Mouse (Mus musculus) spleen, postnatal 4 days (tissue): ENCODE data around the gene Rilp.

Experiments
- DNase-seq, 2 experiments: peaks; one replicate each; pipeline ENCODE4 v3.0.0; 2022; ENCODE audit warnings: low spot score in 2 of 2

The Rilp gene

DNA sequence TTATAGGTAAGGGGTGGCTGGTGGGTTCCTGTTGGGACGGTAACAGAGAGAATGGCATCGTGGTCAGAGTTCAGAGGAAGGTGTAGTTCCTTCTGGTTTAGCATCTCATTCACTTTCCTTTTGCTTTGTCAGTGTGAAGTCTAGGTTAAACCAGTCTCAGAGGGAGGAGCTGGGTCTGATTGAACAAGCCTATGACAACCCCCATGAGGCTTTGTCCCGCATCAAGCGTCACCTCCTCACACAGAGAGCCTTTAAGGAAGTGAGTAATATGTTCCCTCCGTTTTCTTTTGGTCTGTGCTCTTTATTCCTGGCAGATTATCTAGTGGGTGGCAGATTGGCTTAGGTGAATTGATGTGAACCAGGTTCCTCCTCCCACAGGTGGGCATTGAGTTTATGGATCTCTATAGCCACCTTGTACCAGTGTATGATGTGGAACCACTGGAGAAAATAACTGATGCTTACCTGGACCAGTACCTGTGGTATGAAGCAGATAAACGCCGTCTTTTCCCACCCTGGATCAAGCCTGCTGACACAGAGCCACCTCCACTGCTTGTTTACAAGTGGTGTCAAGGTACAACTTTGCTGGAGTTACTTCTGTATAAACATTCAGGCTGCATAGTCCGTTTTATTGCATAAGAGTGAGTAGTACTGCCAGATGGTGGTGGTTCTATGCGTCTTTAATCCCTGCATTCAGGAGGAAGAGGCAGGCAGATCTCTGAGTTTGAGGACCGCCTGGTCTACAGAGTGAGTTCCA is 15.4 kb upstream of the Rilp start:
- no peak for DNase-seq

DNA sequence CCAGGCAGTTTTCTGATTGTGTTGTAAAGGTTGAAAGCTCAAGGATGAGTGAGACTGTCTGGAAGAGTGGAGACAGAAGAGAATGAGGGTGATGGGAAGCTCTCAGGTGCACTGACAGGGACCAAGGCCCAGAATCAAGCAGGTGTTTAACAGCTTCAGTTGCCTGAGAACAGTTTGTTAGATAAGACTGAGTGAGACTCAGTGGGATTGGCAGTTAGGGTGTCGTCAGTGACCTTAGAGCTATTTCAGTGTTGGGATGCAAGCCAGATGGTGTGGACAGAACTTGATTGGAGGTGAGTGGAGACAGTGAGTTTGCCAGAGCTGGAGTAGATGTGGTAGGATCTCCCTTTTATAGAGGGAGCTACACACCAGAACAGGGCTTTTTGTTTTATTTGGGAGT is 11.8 kb upstream of the Rilp start:
- no peak for DNase-seq

- DNase-seq = no peak
Observed at GRCm38 (mm10) chr11:75508162-75508561, 1.7 kb upstream of the Rilp start.

DNA sequence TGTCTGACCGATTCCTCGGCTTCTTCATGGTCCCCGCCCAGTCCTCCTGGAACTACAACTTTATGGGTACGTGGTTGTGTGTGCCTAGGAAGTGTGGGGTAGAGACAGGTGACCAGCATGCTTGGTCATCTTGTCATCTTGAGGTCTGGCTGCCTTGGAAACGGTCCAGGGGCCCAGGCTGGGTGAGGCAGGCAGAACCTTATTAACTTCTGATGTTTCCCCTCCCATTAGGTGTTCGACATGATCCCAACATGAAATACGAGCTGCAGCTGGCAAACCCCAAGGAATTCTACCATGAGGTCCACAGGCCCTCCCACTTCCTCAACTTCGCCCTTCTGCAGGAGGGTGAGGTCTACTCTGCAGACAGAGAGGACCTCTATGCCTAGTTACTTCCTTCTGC is 990 bp upstream of the Rilp start:
- DNase-seq = no peak

GRCm38 (mm10) chr11:75510627-75510993 is 716 bp downstream of the Rilp start:
- peak; percentile 95 to 98 for DNase-seq

- DNase-seq = no peak
Observed at GRCm38 (mm10) chr11:75511213-75511612, 1.3 kb downstream of the Rilp start.

- no peak for DNase-seq
Observed at GRCm38 (mm10) chr11:75512301-75513018, 2.6 kb downstream of the Rilp start.

DNA sequence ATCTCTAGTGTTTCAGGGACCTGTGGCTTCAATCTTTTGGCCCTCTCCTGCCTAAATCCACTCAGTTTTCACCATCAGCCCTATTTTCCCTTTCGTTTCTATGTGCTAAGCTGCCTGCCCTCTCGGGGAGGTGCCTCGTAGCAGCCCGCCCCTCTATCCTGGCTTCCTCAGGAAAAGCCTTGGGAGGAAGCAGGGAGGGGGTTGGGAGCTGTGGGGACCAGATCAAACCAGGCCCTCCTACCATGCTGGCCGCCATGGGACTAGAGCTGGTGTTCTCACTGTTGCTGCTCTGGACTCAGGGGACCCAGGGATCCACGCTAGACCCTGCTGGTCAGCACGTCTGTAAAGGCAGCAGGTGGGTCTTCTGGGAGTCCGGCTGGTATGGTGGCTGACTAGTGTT is 3.4 kb downstream of the Rilp start, which contains the start of gene Scarf1:
Scarf1 (plus strand) TSS at position 205 of the 400 bp plus-strand sequence.
- DNase-seq = no peak

DNA sequence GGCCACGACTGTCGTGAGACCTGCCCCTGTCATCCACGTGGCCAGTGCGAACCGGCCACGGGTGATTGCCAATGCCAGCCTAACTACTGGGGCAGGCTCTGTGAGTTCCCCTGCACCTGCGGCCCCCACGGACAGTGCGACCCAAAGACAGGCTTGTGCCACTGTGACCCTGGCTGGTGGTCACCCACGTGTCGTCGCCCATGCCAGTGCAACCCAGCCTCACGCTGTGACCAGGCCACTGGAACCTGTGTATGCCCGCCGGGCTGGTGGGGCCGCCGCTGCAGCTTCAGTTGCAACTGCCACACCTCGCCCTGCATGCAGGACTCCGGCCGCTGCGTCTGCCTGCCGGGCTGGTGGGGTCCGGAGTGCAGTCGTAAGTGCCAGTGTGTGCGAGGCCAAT is 5.3 kb downstream of the Rilp start:
- DNase-seq = peak in 1 of 2 experiments; percentile 63

GRCm38 (mm10) chr11:75519834-75520633 is 10.1 kb downstream of the Rilp start:
- DNase-seq = no peak

DNA sequence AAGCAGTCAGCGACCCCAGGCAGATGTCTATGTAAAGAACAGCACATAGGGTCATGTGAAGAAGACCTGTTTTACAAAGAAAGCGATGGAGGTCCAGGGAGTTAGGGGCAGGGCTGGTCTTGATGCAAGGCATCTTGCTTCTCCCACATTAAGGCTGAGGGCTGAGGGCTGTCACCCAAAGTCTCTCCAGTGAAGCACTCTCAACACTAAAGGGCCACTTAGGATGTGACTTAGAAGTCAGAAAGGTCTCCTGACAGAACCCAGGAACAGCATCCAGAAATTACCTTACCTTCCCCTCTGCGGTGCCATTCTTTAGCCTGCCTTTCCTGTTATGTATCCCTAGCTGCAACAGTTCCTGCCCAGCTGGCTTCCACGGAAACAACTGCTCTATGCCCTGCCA is 11.7 kb downstream of the Rilp start:
- DNase-seq = no peak

DNA sequence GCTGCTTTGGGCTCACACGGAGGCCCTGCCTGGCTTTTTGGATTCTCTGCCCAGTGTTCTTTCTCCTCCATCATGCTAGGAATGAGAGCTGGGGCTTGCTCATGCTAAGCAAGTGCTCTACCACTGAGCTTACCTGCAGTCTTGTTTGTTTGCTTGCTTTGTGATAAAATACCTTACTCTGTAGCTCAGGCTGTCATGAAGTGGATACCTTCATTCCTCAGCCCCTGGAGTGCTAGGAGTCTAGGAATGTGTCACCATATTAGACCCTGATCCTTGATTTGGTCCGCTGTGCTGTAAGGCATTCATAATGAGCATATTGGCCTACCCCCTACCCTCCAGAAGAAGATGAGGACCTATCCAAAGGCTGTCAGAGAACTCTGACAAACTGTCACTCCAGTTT is 12.9 kb downstream of the Rilp start:
- no peak for DNase-seq

DNA sequence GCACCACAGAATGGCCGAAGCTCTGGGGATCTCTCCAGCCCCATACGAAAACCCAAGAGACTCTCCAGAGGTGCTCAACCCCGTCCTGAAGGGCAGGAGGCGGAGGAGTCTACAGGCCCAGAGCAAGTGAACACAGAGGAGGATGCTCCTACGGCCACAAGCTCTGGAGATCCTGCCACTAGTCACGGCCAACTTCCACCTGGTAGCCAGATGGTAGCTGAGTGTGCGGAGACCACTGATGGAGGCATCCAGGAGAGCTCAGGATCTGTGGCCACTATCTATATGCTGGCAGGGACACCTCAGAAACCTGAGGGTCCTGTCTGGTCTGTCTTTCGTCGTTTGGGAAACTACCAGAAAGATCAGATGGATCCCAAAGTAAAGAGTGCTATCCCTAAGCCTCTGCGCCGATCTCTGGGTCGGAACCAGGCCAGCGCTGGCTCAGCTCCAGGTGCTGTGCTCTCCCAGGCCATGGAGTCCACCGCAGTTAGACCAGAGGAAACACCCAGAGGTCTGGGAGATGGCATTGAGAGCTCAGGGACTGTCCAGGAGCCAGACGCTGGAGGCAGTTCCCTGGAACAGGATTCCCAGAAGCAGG is 15.7 kb downstream of the Rilp start:
- DNase-seq = no peak

- no peak for DNase-seq
Observed at GRCm38 (mm10) chr11:75526943-75527342, 17.0 kb downstream of the Rilp start.

DNA sequence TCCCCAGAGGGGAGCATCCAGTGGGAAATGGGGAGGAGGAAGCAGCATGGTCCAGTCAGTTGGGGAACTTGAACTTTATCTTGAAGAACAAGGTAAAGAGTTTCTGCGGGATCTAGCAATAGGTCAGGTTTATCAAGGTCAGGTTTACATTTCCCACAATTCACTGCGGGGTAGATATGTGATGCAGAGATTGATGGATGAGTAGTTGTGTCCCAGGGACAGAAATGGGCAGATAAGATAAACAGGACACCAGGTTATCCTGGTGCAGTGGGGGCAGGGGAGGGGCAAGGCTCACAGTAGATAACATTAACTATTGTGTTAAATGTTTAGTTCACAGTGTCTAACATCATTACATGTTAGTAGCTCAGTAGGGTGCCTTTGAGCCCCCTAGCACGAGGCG is 19.9 kb downstream of the Rilp start:
- no peak for DNase-seq

- DNase-seq = peak; percentile 98 to 100
Observed at GRCm38 (mm10) chr11:75530325-75530724, 20.4 kb downstream of the Rilp start.

- DNase-seq = peak in 1 of 2 experiments; percentile 85
Observed at GRCm38 (mm10) chr11:75530845-75531373, 21.0 kb downstream of the Rilp start.

GRCm38 (mm10) chr11:75531469-75532242 is 21.8 kb downstream of the Rilp start, which contains the start of gene Slc43a2:
Slc43a2 (plus strand) TSS chr11:75531694.
- peak; percentile 91 to 95 for DNase-seq

DNA sequence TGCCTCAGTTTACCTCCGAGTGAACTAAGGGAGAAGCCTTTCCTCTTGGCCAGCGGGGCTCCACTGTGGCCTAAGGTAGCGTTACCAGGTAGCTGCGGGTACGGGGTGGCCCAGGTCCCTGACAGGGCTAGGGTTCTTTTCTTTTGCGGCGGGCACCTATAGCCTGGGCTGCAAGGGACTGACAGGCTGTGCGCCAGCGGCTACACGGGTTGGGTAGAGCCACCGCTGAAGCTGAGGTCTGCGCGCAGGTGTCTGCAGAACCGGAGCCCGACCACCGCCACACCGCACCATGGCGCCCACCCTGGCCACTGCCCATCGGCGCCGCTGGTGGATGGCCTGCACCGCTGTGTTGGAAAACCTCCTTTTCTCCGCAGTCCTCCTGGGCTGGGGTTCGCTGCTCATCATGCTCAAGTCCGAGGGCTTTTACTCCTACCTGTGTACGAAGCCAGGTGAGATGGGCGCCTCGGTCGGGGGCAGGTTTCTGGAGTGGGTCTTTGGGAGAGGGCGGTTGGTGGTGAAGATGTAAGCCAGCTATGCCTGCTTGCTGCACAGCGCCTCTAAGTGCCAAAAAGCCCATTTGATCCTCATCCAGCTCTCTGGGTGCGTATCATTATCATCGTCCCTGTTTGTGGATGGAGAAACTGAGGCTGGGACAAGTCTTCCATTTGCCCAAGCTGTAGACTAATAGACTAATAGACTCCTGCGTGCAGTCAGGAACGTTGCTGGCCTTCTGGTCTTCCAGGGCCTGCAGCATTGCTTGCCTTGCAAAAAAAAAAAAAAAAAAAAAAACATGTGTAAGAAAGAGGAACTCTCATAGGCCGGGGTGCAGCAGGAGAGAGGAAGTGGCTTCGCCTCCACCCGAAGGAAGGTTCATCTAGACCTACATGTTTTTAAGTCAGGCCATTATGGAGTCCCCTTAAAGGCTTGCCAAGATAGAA is 22.7 kb downstream of the Rilp start:
- peak; percentile 43 to 80 for DNase-seq
